Mouse (Mus musculus) limb, embryonic 12.5 days (tissue): ENCODE data around the gene Dock1. TPM values are rescaled to one million over a fixed set of nuclear protein-coding genes. Genes with fewer than 3 reads are reported as not detected.

ENCODE experiments used
- ATAC-seq: fragments of 200-750 bp; cut with Nextera tagmentation; 2 replicates; pipeline ENCODE4 v1.8.0; 2017; ENCODE audit warnings: low read depth, moderate TSS enrichment; ENCODE audit not compliant: insufficient number of reproducible peaks, insufficient read depth, low FRiP score, low TSS enrichment
- H3K27ac ChIP-seq: fragments of 300-500 bp; sonication (generic); 2 replicates; pipeline ENCODE4 v1.5.1; 2016; ENCODE audit warnings: mild to moderate bottlenecking, moderate library complexity
- H3K27me3 ChIP-seq: fragments of 300-500 bp; sonication (generic); 2 replicates; pipeline ENCODE4 v1.6.1; 2016; ENCODE audit warnings: mild to moderate bottlenecking, moderate library complexity
- H3K36me3 ChIP-seq: fragments of 300-500 bp; sonication (generic); 2 replicates; pipeline ENCODE4 v1.6.1; 2016; ENCODE audit warnings: mild to moderate bottlenecking, moderate library complexity
- H3K4me1 ChIP-seq: fragments of 300-500 bp; sonication (generic); replicated peaks from 2 replicates; pipeline ENCODE4 v1.6.1; 2016
- H3K4me2 ChIP-seq: fragments of 300-500 bp; sonication (generic); 2 replicates; pipeline ENCODE4 v1.6.1; 2016; ENCODE audit warnings: mild to moderate bottlenecking, moderate library complexity
- H3K4me3 ChIP-seq: fragments of 300-500 bp; sonication (generic); replicated peaks from 2 replicates; pipeline ENCODE4 v1.5.1; 2016; ENCODE audit warnings: mild to moderate bottlenecking
- H3K9ac ChIP-seq: fragments of 300-500 bp; sonication (generic); replicated peaks from 2 replicates; pipeline ENCODE4 v1.6.1; 2016; ENCODE audit warnings: mild to moderate bottlenecking, moderate library complexity
- H3K9me3 ChIP-seq: fragments of 300-500 bp; sonication (generic); 2 replicates; pipeline ENCODE4 v1.6.1; 2016; ENCODE audit warnings: mild to moderate bottlenecking, moderate library complexity
- WGBS: fragments of 180-500 bp; shearing (Covaris S2); methylation state at CpG from one replicate; pipeline ENCODE4 v1.1.7; 2016; 5-methylcytosine and 5-hydroxymethylcytosine counted together
- polyA plus RNA-seq: library from polyadenylated mRNA; unstranded; fragments of >200 nt; fragmentation: Nextera tagmentation; extraction: Ambion mirVana; gene quantifications from 2 replicates; pipeline ENCODE4 v1.2.1, GENCODE M21; 2016

Dock1 gene
- polyA plus RNA-seq, 1 experiment from 2014 or later: 47.9 TPM

DNA sequence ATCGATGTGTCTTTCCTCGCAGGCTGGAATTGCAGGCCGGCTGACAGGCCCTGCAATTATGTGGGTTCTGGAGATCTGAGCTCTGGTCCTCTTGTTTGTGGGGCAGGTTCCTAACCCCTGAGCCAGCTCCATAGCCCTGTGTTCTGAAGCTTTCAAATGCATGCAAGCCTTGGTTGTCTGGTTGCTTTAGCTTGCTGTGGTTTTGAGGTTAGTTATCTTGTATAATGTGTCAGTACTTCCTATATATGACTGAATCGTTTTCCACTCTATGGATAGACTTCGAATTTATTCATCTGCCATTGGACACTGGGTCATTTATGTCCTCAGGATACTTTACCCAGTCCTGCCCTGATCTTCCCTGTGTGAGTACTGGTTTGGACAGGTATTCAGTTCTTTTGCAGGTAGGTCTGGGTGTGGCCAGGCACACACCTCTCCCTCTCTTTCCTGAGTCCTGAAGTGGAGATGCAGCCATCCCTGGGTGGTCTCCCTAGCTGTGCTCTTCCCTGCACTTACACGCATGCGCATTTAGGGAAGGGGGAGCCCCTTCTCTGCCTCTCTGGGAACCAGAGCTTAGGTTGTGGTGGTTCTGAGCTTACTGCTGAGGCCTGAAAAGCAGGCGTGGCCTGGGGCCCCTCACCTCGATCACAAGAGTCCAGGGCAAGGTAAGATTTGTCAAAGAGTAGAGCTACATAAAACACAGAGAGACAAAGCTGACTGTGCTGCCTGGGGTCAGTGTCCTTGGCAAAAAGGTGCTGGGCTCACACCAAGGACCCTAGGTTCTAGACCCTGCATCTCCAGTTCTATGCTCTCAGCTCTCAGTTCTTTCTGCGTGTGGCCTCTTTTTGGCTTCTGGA is 25.9 kb downstream of the Dock1 start:
- H3K27ac ChIP-seq: no peak overlapping the region
- H3K27me3 ChIP-seq: no peaks in the 10 kb centered on the region
- 73% methylated on average over 10 of the region's 10 CpGs for WGBS
- no peaks in the 10 kb centered on the region for H3K9me3 ChIP-seq
- H3K4me2 ChIP-seq: no peak overlapping the region
- no peak overlapping the region for H3K4me3 ChIP-seq
- ATAC-seq: no peak
- peaks cover 4% of the 10 kb centered on the region; the same call in 1 of the 2 replicates for H3K36me3 ChIP-seq
- H3K4me1 ChIP-seq: peaks cover 31% of the 10 kb centered on the region
- no peak overlapping the region for H3K9ac ChIP-seq

DNA sequence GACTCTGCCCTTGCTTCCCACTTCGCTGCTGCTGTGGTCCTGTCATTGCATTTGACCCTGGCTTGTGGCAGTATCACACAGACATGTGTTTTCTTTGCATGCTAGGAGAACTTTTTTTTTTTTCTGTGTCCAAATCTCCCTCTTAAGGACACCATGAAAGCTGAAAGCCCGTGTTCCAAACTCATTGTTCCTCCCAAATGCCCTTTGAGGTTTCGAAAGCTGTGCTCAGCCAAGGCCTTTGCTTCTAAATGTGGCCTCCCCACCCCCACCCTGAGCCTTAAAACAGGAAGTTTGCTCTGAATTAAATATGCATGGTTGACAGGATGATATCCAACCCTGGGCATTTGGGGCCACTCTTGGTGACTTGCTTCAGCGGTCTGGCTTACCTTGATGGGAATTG is 27.0 kb downstream of the Dock1 start:
- Histone ChIP-seq H3K36me3 (peaks cover 4% of the 10 kb centered on the region; the same call in 1 of the 2 replicates), H3K4me2 (no peak overlapping the region), H3K4me1 (peaks cover 36% of the 10 kb centered on the region), H3K4me3 (no peak overlapping the region), H3K27me3 (no peaks in the 10 kb centered on the region), H3K9ac (no peak overlapping the region), H3K9me3 (no peaks in the 10 kb centered on the region), H3K27ac (no peak overlapping the region)
- ATAC-seq: no peak
- 67% methylated on average over 4 of the region's 4 CpGs for WGBS

DNA sequence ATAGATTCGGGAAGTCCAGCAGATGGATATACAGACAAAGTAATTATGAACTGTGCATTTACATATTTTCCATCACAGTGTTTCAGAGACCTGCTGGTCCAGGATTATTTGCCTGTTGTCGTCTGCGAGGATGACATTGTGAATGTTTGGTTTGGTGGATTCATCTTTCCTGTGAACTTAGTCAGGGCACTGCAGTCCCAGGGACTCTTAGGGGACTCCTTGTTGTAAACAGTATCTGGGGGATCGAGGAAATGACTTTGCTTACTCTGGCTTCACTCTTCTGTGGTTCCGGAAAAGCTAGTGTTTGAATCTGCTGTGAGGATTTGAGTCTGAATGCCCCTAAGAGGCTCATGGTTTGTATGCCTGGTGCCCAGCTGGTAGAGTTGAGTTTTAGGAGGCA is 27.8 kb downstream of the Dock1 start:
- H3K27me3 ChIP-seq: no peaks in the 10 kb centered on the region
- WGBS: 81% methylated on average over 5 of the region's 5 CpGs
- no peak overlapping the region for H3K4me3 ChIP-seq
- H3K36me3 ChIP-seq: peaks cover 4% of the 10 kb centered on the region; the same call in 1 of the 2 replicates
- no peak overlapping the region for H3K27ac ChIP-seq
- no peak for ATAC-seq
- H3K4me1 ChIP-seq: peaks cover 36% of the 10 kb centered on the region
- no peaks in the 10 kb centered on the region for H3K9me3 ChIP-seq
- no peak overlapping the region for H3K4me2 ChIP-seq
- no peak overlapping the region for H3K9ac ChIP-seq

DNA sequence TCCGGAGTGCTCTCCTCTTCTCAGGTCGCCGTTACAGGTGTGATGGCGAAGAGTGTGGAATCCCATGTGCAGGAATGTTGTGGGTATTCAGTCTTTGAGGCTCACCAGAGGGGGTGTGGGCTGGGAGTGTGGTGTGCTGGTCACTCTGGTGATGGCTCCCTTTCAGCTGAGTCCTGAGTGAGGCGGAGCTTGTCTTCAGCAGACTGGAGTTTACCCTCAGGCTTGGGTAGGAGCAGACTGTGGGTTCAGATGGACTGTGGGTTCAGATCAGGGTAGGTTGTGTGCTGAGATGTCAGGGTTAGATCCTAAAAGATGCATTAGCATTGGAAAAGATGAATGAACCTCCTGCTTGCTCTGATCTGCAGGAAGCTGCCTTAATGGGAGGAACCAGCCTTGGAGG is 29.5 kb downstream of the Dock1 start:
- H3K4me1 ChIP-seq: peaks cover 41% of the 10 kb centered on the region
- no peak overlapping the region for H3K9ac ChIP-seq
- H3K27ac ChIP-seq: no peak overlapping the region
- no peaks in the 10 kb centered on the region for H3K9me3 ChIP-seq
- no peaks in the 10 kb centered on the region for H3K27me3 ChIP-seq
- H3K4me3 ChIP-seq: no peak overlapping the region
- no peak overlapping the region for H3K4me2 ChIP-seq
- ATAC-seq: no peak
- H3K36me3 ChIP-seq: no peaks in the 10 kb centered on the region
- 79% methylated on average over 5 of the region's 5 CpGs for WGBS

DNA sequence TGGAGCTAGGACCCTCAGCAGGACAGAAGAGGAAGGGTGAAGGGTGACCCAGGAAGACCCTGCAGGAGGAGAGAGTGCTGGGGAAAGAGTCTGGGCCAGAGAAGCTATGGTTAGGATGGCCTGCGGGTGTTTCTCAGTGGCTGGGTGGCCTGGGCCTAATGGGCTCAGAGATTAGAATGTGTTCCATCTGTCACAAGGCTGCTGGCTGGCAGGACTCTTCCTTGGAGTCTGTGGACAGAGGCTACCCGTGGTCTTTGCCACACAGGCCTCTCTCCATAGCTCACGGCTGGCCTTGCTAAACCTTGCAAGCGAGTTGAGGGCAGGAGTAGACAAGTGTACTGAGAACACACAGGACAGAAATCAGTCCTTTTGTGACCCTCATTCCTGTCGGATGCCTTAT is 32.0 kb downstream of the Dock1 start:
- H3K27me3 ChIP-seq: no peaks in the 10 kb centered on the region
- H3K4me1 ChIP-seq: peaks cover 44% of the 10 kb centered on the region
- ATAC-seq: no peak
- no peak overlapping the region for H3K4me3 ChIP-seq
- no peaks in the 10 kb centered on the region for H3K36me3 ChIP-seq
- H3K27ac ChIP-seq: no peak overlapping the region
- H3K9me3 ChIP-seq: no peaks in the 10 kb centered on the region
- WGBS: 73% methylated on average over 5 of the region's 5 CpGs
- no peak overlapping the region for H3K9ac ChIP-seq
- no peak overlapping the region for H3K4me2 ChIP-seq

DNA sequence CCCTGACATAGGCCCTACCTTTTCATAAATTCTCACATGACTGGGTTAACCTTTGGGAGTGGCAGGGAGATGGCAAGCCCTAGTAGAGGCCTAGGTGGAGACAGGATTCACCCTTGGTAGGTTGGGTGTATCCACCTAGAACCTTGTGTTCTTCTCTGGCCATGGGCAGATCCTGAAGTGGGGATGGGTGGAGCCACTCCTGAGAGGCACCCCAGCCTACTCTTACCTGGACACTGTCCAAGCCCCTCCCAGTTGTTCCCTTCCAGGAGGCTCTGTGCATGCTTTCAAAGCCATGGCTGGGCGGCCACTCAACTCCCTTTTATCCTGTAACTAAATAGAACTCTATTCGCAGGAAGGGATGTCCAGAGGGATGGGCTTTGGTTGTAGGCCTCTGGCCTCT is 33.2 kb downstream of the Dock1 start:
- Histone ChIP-seq H3K9ac (no peak overlapping the region), H3K4me2 (no peak overlapping the region), H3K9me3 (no peaks in the 10 kb centered on the region), H3K36me3 (no peaks in the 10 kb centered on the region), H3K27ac (no peak overlapping the region), H3K4me3 (no peak overlapping the region), H3K27me3 (no peaks in the 10 kb centered on the region), H3K4me1 (peaks cover 48% of the 10 kb centered on the region)
- 99% methylated on average over 2 of the region's 2 CpGs for WGBS
- no peak for ATAC-seq

DNA sequence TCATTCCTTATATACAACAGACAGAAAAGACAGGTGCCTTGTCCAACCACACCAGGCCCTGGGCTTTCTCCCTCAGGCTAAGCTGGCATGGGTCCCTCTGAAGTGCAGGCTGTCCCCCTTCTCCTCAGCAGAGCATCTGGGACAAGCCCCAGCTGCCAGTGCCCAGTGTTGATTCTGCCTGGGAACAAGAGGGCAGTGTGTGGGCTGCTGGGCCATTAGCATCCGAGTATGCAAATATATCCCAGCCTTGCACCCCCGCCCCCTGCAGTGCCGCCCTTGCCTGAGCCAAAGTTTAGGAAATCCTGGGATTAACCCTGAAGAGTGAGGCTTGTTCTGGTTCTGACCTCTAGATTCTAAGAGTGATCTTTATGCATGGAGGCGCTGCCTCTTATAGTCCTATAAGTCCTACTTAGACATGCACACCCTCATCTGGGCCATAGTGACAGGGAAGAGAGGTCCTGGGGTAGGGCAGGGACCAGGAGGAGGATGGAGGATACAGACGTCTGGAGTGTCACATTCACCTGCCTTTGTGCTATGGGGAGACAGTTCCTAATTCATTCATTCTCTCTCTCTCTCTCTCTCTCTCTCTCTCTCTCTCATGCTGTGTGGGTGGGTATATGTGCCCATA is 38.9 kb downstream of the Dock1 start:
- no peak for ATAC-seq
- WGBS: 35% methylated on average over 5 of the region's 5 CpGs
- no peak overlapping the region for H3K4me3 ChIP-seq

DNA sequence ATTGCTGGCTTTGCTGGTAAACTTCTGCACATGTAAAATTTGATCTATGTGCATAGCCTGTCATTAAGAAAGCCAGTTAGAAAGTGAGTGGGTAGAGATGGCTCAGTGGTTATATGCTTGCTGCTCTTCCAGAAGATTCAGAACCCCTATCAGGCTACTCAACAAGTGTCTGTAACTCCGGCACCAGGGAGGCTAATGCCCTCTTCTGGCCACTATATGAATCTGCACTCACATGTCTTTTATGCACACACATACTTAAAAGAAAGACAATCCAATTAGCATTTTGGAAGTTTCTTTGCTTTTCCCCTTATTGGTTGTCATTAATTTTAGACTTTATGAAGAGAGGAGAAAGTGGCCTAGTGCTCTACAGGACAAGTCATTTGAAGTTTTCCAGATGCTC is 41.1 kb downstream of the Dock1 start:
- Histone ChIP-seq H3K27me3 (no peaks in the 10 kb centered on the region), H3K36me3 (peaks cover 5% of the 10 kb centered on the region; the same call in 1 of the 2 replicates), H3K4me3 (no peak overlapping the region), H3K4me2 (no peak overlapping the region), H3K9ac (no peak overlapping the region), H3K9me3 (no peaks in the 10 kb centered on the region), H3K27ac (no peak overlapping the region), H3K4me1 (peaks cover 23% of the 10 kb centered on the region)
- ATAC-seq: no peak
- WGBS: 88% methylated on average over 1 of the region's 1 CpGs

More for the DNA sequence above, 38.9 kb downstream of the Dock1 start:
- no peak overlapping the region for H3K4me2 ChIP-seq
- peaks cover 45% of the 10 kb centered on the region for H3K4me1 ChIP-seq
- no peak overlapping the region for H3K9ac ChIP-seq
- no peaks in the 10 kb centered on the region for H3K9me3 ChIP-seq
- no peak overlapping the region for H3K27ac ChIP-seq
- no peaks in the 10 kb centered on the region for H3K27me3 ChIP-seq
- H3K36me3 ChIP-seq: peaks cover 5% of the 10 kb centered on the region; the same call in 1 of the 2 replicates

DNA sequence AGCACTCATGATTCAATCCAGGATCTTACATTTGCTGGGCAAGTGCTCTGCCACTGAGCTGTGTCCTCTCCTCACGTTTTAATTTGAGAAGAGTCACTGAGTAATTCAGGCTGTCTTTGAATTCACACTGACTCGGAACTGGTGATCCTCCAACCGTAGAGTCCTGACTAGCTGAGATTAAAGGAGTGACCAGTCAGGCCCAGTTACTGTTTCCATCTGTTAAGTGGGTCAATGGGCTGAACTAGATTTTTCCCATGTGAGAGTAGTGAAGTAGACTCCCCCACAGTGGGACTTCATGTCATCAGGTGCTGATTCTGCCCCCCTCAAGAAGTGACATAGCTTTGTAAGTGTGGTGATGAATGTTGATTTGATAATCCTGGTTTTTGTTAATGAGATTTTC is 49.0 kb downstream of the Dock1 start:
- Histone ChIP-seq H3K4me3 (no peak overlapping the region), H3K36me3 (no peaks in the 10 kb centered on the region), H3K9me3 (no peaks in the 10 kb centered on the region), H3K27me3 (no peaks in the 10 kb centered on the region), H3K4me1 (peaks cover 6% of the 10 kb centered on the region), H3K9ac (no peak overlapping the region), H3K4me2 (no peak overlapping the region), H3K27ac (no peak overlapping the region)
- 81% methylated on average over 3 of the region's 3 CpGs for WGBS
- ATAC-seq: no peak

DNA sequence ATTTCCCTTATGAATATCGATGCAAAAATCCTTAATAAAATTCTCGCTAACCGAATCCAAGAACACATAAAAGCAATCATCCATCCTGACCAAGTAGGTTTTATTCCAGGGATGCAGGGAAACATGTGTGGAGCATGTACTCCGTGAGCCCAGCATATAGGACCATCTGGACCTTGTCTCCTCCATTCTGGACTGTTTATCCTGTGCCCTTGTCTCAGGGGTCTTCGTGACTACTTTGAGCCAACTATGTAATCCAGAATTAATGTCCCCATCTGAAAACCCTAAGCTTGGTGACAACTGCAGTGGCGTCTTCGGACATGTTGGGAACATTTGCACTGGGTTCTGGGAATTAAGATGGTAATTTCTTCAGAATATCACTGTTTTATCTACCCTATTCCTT is 51.9 kb downstream of the Dock1 start:
- H3K4me3 ChIP-seq: no peak overlapping the region
- no peak overlapping the region for H3K9ac ChIP-seq
- no peak overlapping the region for H3K4me2 ChIP-seq
- no peaks in the 10 kb centered on the region for H3K27me3 ChIP-seq
- peaks cover 11% of the 10 kb centered on the region; the same call in 1 of the 2 replicates for H3K36me3 ChIP-seq
- ATAC-seq: no peak
- H3K9me3 ChIP-seq: no peaks in the 10 kb centered on the region
- 94% methylated on average over 7 of the region's 7 CpGs for WGBS
- peaks cover 16% of the 10 kb centered on the region for H3K4me1 ChIP-seq
- H3K27ac ChIP-seq: no peak overlapping the region

DNA sequence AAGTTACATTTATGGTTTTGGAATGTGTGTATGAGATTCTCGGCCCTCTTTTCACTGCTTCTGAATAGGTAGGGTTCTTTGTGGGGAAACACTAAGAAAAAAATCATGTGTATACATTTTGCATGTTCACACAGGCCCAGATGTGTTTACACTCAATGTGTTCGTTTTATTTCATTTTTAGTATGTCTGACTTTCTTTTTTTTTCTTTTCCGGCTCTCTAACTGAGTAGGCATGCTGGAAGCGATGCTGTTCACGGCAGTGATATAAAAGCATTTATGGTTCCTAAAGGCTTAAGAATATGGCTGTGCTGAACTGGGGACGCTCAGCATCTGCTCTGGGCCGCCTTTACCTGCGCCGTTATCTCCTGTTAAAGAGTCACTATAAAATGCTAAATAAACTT is 52.5 kb downstream of the Dock1 start:
- H3K4me3 ChIP-seq: no peak overlapping the region
- no peaks in the 10 kb centered on the region for H3K27me3 ChIP-seq
- H3K9me3 ChIP-seq: no peaks in the 10 kb centered on the region
- H3K27ac ChIP-seq: no peak overlapping the region
- H3K36me3 ChIP-seq: peaks cover 15% of the 10 kb centered on the region; the same call in 1 of the 2 replicates
- peaks cover 16% of the 10 kb centered on the region for H3K4me1 ChIP-seq
- no peak overlapping the region for H3K9ac ChIP-seq
- WGBS: 61% methylated on average over 9 of the region's 9 CpGs
- no peak overlapping the region for H3K4me2 ChIP-seq
- ATAC-seq: no peak
